Mouse (Mus musculus) stomach, embryonic 14.5 days (tissue): ENCODE data around the gene Pik3r2. TPM values are rescaled to one million over a fixed set of nuclear protein-coding genes. Genes with fewer than 3 reads are reported as not detected.

Experiments used
- ATAC-seq: fragments of 200-750 bp; cut with Nextera tagmentation; 2 replicates; pipeline ENCODE4 v1.8.0; 2017; ENCODE audit warnings: low read depth, moderate TSS enrichment; ENCODE audit not compliant: insufficient number of reproducible peaks, insufficient read depth, low FRiP score
- H3K27ac ChIP-seq: fragments of 300-500 bp; sonication (generic); 2 replicates; pipeline ENCODE4 v1.5.1; 2014; ENCODE audit warnings: mild to moderate bottlenecking, low read length, moderate library complexity, mixed read lengths
- H3K27me3 ChIP-seq: fragments of 300-500 bp; sonication (generic); 2 replicates; pipeline ENCODE4 v1.6.1; 2014; ENCODE audit warnings: low read length, control low read depth, mixed read lengths; ENCODE audit not compliant: control insufficient read depth, insufficient read depth
- H3K36me3 ChIP-seq: fragments of 300-500 bp; sonication (generic); 2 replicates; pipeline ENCODE4 v1.6.1; 2014; ENCODE audit warnings: mild to moderate bottlenecking, control low read depth, low read length, moderate library complexity, mixed read lengths; ENCODE audit not compliant: control insufficient read depth, insufficient read depth
- H3K4me1 ChIP-seq: fragments of 300-500 bp; sonication (generic); 2 replicates; pipeline ENCODE4 v1.6.1; 2014; ENCODE audit warnings: low read length, control low read depth, mixed read lengths; ENCODE audit not compliant: control insufficient read depth, insufficient read depth
- H3K4me2 ChIP-seq: fragments of 300-500 bp; sonication (generic); replicated peaks from 2 replicates; pipeline ENCODE4 v1.6.1; 2014; ENCODE audit warnings: low read depth, low read length, control low read depth
- H3K4me3 ChIP-seq: fragments of 300-500 bp; sonication (generic); 2 replicates; pipeline ENCODE4 v1.5.1; 2014; ENCODE audit warnings: low read depth, low read length, control low read depth
- H3K9ac ChIP-seq: fragments of 300-500 bp; sonication (generic); replicated peaks from 2 replicates; pipeline ENCODE4 v1.6.1; 2014; ENCODE audit warnings: low read depth, mild to moderate bottlenecking, control low read depth, low read length, moderate library complexity, mixed read lengths
- H3K9me3 ChIP-seq: fragments of 300-500 bp; sonication (generic); 2 replicates; pipeline ENCODE4 v1.6.1; 2016; ENCODE audit warnings: low read depth, low read length, control low read depth; ENCODE audit not compliant: control insufficient read depth
- WGBS: fragments of 180-500 bp; shearing (Covaris S2); extraction: QIAGEN DNeasy Blood & Tissue Kit; methylation state at CpG from one replicate; pipeline ENCODE4 v1.1.7; 2014; 5-methylcytosine and 5-hydroxymethylcytosine counted together
- polyA plus RNA-seq: library from polyadenylated mRNA; unstranded; fragments of >200 nt; fragmentation: Nextera tagmentation; extraction: Ambion mirVana; gene quantifications from 2 replicates; pipeline ENCODE4 v1.2.1, GENCODE M21; 2014

The Pik3r2 gene
- polyA plus RNA-seq, 1 experiment from 2014 or later, result 44.5 TPM

GRCm38 (mm10) chr8:70774740-70775139, 1.8 kb downstream of the Pik3r2 start:
- Histone ChIP-seq H3K27ac (no peak overlapping the region), H3K4me2 (no peak overlapping the region), H3K9ac (0 out of 2 replicates have a peak overlapping the region, but pooled peaks have one; percentile 10)

GRCm38 (mm10) chr8:70773833-70774232, 2.7 kb downstream of the Pik3r2 start:
- ATAC-seq, result no peak
- Histone ChIP-seq H3K36me3 (peaks cover 32% of the 10 kb centered on the region), H3K9ac (0 out of 2 replicates have a peak overlapping the region, but pooled peaks have one; percentile 30), H3K4me3 (no peak overlapping the region), H3K27ac (peak overlapping the region; percentile 61), H3K27me3 (no peaks in the 10 kb centered on the region), H3K4me2 (peak overlapping the region; percentile 19; the same call in 1 of the 2 replicates), H3K9me3 (no peaks in the 10 kb centered on the region), H3K4me1 (peaks cover 37% of the 10 kb centered on the region)
- 52% methylated on average over 9 of the region's 9 CpGs for whole genome bisulfite sequencing

More at GRCm38 (mm10) chr8:70774740-70775139, 1.8 kb downstream of the Pik3r2 start:
- Histone ChIP-seq H3K4me3 (no peak overlapping the region), H3K9me3 (no peaks in the 10 kb centered on the region), H3K4me1 (peaks cover 37% of the 10 kb centered on the region), H3K36me3 (peaks cover 38% of the 10 kb centered on the region), H3K27me3 (no peaks in the 10 kb centered on the region)
- ATAC-seq, result no peak
- 97% methylated on average over 18 of the region's 18 CpGs for WGBS

- Histone ChIP-seq H3K36me3 (peaks cover 36% of the 10 kb centered on the region), H3K27ac (peak overlapping the region; percentile 61), H3K9me3 (no peaks in the 10 kb centered on the region), H3K9ac (no peak overlapping the region), H3K4me2 (peak overlapping the region; percentile 19; the same call in 1 of the 2 replicates), H3K4me3 (no peak overlapping the region), H3K27me3 (no peaks in the 10 kb centered on the region), H3K4me1 (peaks cover 37% of the 10 kb centered on the region)
- WGBS, result 69% methylated on average over 5 of the region's 5 CpGs
- no peak for ATAC-seq
These were observed 3.1 kb downstream of the Pik3r2 start for GRCm38 (mm10) chr8:70773410-70773809.

GRCm38 (mm10) chr8:70772890-70773289, 3.6 kb downstream of the Pik3r2 start:
- WGBS, result 74% methylated on average over 9 of the region's 9 CpGs
- H3K4me2 ChIP-seq, result no peak overlapping the region
- no peaks in the 10 kb centered on the region for H3K9me3 ChIP-seq
- no peaks in the 10 kb centered on the region for H3K27me3 ChIP-seq
- peaks cover 41% of the 10 kb centered on the region for H3K36me3 ChIP-seq
- H3K27ac ChIP-seq, result peak overlapping the region; percentile 61
- H3K9ac ChIP-seq, result no peak overlapping the region
- no peak overlapping the region for H3K4me3 ChIP-seq
- H3K4me1 ChIP-seq, result peaks cover 34% of the 10 kb centered on the region
- no peak for ATAC-seq

GRCm38 (mm10) chr8:70772075-70772474, 4.4 kb downstream of the Pik3r2 start:
- no peak for ATAC-seq
- no peak overlapping the region for H3K4me2 ChIP-seq
- WGBS, result 93% methylated on average over 13 of the region's 13 CpGs
- H3K9ac ChIP-seq, result no peak overlapping the region
- peaks cover 43% of the 10 kb centered on the region for H3K36me3 ChIP-seq
- no peak overlapping the region for H3K4me3 ChIP-seq
- H3K9me3 ChIP-seq, result no peaks in the 10 kb centered on the region
- H3K27ac ChIP-seq, result no peak overlapping the region
- H3K27me3 ChIP-seq, result no peaks in the 10 kb centered on the region
- peaks cover 31% of the 10 kb centered on the region; the same call in 1 of the 2 replicates for H3K4me1 ChIP-seq

GRCm38 (mm10) chr8:70771217-70771616, 5.3 kb downstream of the Pik3r2 start:
- WGBS, result 80% methylated on average over 7 of the region's 7 CpGs
- ATAC-seq, result no peak
- no peaks in the 10 kb centered on the region for H3K9me3 ChIP-seq
- H3K4me3 ChIP-seq, result no peak overlapping the region
- H3K9ac ChIP-seq, result no peak overlapping the region
- peaks cover 43% of the 10 kb centered on the region for H3K36me3 ChIP-seq
- H3K27ac ChIP-seq, result no peak overlapping the region
- peaks cover 36% of the 10 kb centered on the region; the same call in 1 of the 2 replicates for H3K4me1 ChIP-seq
- H3K27me3 ChIP-seq, result no peaks in the 10 kb centered on the region
- H3K4me2 ChIP-seq, result no peak overlapping the region

- no peaks in the 10 kb centered on the region for H3K9me3 ChIP-seq
- peaks cover 43% of the 10 kb centered on the region for H3K36me3 ChIP-seq
- no peak for ATAC-seq
- H3K4me1 ChIP-seq, result peaks cover 36% of the 10 kb centered on the region; the same call in 1 of the 2 replicates
- no peak overlapping the region for H3K9ac ChIP-seq
- no peak overlapping the region for H3K27ac ChIP-seq
- WGBS, result 91% methylated on average over 13 of the region's 13 CpGs
- no peak overlapping the region for H3K4me3 ChIP-seq
- no peaks in the 10 kb centered on the region for H3K27me3 ChIP-seq
- no peak overlapping the region for H3K4me2 ChIP-seq
These were observed 5.8 kb downstream of the Pik3r2 start for GRCm38 (mm10) chr8:70770748-70771147.

- Histone ChIP-seq H3K36me3 (peaks cover 40% of the 10 kb centered on the region), H3K9ac (no peak overlapping the region), H3K4me2 (no peak overlapping the region), H3K4me3 (no peak overlapping the region), H3K27me3 (no peaks in the 10 kb centered on the region), H3K4me1 (peaks cover 27% of the 10 kb centered on the region; the same call in 1 of the 2 replicates), H3K27ac (no peak overlapping the region), H3K9me3 (no peaks in the 10 kb centered on the region)
- WGBS, result 68% methylated on average over 12 of the region's 12 CpGs
- ATAC-seq, result no peak
These were observed 6.7 kb downstream of the Pik3r2 start for GRCm38 (mm10) chr8:70769858-70770257.

GRCm38 (mm10) chr8:70769359-70769758, 7.2 kb downstream of the Pik3r2 start:
- H3K9me3 ChIP-seq, result no peaks in the 10 kb centered on the region
- H3K9ac ChIP-seq, result no peak overlapping the region
- H3K27me3 ChIP-seq, result no peaks in the 10 kb centered on the region
- no peak overlapping the region for H3K27ac ChIP-seq
- no peak overlapping the region for H3K4me3 ChIP-seq
- peak; percentile 71 for ATAC-seq
- whole genome bisulfite sequencing, result 7% methylated on average over 26 of the region's 26 CpGs
- peaks cover 23% of the 10 kb centered on the region; the same call in 1 of the 2 replicates for H3K4me1 ChIP-seq
- peaks cover 35% of the 10 kb centered on the region for H3K36me3 ChIP-seq
- no peak overlapping the region for H3K4me2 ChIP-seq
